Mouse (Mus musculus) fat pad, adult 2 months (tissue): ENCODE measurements around the gene Adam17.
A peak's percentile ranks its signal among the peaks of the same experiment; 100 is the strongest.

ENCODE experiments used
- DNase-seq: peaks from one replicate; pipeline ENCODE4 v3.0.0-alpha.2; 2011; ENCODE audit warnings: low read depth, low spot score; ENCODE audit errors: extremely low read depth

The Adam17 gene

GRCm38 (mm10) chr12:21362686-21363085 is 10.7 kb downstream of the Adam17 start:
- no peak for DNase-seq

- no peak for DNase-seq
These were observed 19.8 kb downstream of the Adam17 start for GRCm38 (mm10) chr12:21353681-21354080.

- no peak for DNase-seq
These were observed 23.1 kb downstream of the Adam17 start for GRCm38 (mm10) chr12:21350113-21350876.

- no peak for DNase-seq
These were observed 26.5 kb downstream of the Adam17 start for GRCm38 (mm10) chr12:21346972-21347371.

- DNase-seq: no peak
These were observed 32.8 kb downstream of the Adam17 start for GRCm38 (mm10) chr12:21340674-21341073.

GRCm38 (mm10) chr12:21337171-21337570 is 36.3 kb downstream of the Adam17 start:
- no peak for DNase-seq

- DNase-seq: no peak
These were observed 37.6 kb downstream of the Adam17 start for GRCm38 (mm10) chr12:21335869-21336268.

- DNase-seq: no peak
These were observed 39.7 kb downstream of the Adam17 start for GRCm38 (mm10) chr12:21333766-21334165.

GRCm38 (mm10) chr12:21333021-21333420 is 40.4 kb downstream of the Adam17 start:
- no peak for DNase-seq

- DNase-seq: no peak
These were observed 41.7 kb downstream of the Adam17 start for GRCm38 (mm10) chr12:21331711-21332110.

GRCm38 (mm10) chr12:21330961-21331576 is 42.4 kb downstream of the Adam17 start:
- DNase-seq: no peak

- DNase-seq: no peak
These were observed 43.6 kb downstream of the Adam17 start for GRCm38 (mm10) chr12:21329661-21330400.

GRCm38 (mm10) chr12:21326325-21326724 is 47.1 kb downstream of the Adam17 start:
- no peak for DNase-seq

GRCm38 (mm10) chr12:21325266-21325665 is 48.2 kb downstream of the Adam17 start:
- DNase-seq: no peak

GRCm38 (mm10) chr12:21324101-21324500 is 49.3 kb downstream of the Adam17 start:
- no peak for DNase-seq

GRCm38 (mm10) chr12:21322856-21323255 is 50.6 kb downstream of the Adam17 start:
- DNase-seq: no peak

GRCm38 (mm10) chr12:21322296-21322695 is 51.1 kb downstream of the Adam17 start:
- no peak for DNase-seq

- DNase-seq: no peak
These were observed 52.3 kb downstream of the Adam17 start for GRCm38 (mm10) chr12:21321170-21321569.

GRCm38 (mm10) chr12:21320317-21320716 is 53.1 kb downstream of the Adam17 start:
- no peak for DNase-seq

GRCm38 (mm10) chr12:21318143-21318895 is 55.1 kb downstream of the Adam17 start:
- peak; percentile 21 for DNase-seq

GRCm38 (mm10) chr12:21316869-21317265 is 56.6 kb downstream of the Adam17 start:
- peak; percentile 19 for DNase-seq
